ENCODE assay signal across 7 mouse cellular contexts in the genomic region with DNA sequence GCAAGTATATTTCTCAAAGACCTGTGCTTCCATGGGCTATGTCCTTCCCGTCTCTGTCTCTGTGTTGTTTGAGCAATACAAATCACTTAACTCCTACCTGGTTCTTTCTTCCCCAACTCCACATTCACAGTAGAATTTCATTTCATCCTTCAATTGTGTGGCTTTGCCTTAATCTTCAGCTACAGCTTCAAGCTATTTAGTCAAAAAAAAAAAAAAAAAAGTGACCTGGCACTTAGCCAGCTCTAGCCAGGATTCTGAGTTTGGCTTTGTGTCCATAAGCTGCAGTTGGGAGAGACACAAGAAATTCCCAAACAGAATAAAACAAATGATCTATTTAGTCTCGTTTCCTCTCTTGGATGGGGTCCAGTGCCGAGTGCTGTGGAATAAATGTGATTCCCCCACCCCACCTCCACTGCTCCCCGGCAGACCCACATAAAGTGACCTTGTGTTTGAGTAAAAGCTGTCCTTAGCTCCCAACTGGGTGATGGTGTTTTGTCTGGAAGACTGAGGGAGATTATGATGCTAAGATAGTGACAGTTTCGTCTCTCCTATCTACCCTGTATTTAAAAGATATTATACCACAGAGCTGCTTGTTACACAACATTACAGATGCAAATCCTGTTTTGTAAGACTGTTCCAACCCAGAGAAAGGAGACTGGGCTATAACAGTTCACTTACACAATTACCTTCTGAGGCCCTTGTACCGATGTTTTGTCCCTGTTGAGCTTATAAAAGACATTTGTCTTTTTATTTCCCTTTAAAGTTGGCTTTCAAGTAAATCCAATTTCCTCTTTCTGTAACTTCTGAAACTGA. TPM values are rescaled to one million over a fixed set of nuclear protein-coding genes. Genes with fewer than 3 reads are reported as not detected.
DNase-seq lines count a peak whose midpoint lies in the region; ATAC-seq and TF ChIP-seq lines count a peak whose summit lies in the region.

Gene Serpine2 (minus strand): TSS at position 51 of the 813 bp plus-strand sequence.

- peaks cover 37% of the 10 kb centered on the region for H3K4me1 ChIP-seq in embryonic facial prominence, embryonic 15.5 days
- peaks cover 4% of the 10 kb centered on the region for H3K4me1 ChIP-seq in heart, adult 2 months (ENCODE audit: control insufficient read depth, insufficient read depth, low read length)

- no peak for TF ChIP-seq POLR2A in heart, adult 2 months (IDR thresholded peaks at IDR 0.05; ENCODE audit: insufficient read depth, low read depth, low read length)

- no peaks in the 10 kb centered on the region for H3K36me3 ChIP-seq in embryonic facial prominence, embryonic 15.5 days
- no peaks in the 10 kb centered on the region for H3K36me3 ChIP-seq in heart, adult 2 months (ENCODE audit: control insufficient read depth, insufficient read depth, low read length)

- H3K27me3 ChIP-seq in embryonic facial prominence, embryonic 15.5 days, result no peaks in the 10 kb centered on the region
- peaks cover 4% of the 10 kb centered on the region for H3K27me3 ChIP-seq in heart, adult 2 months (ENCODE audit: control insufficient read depth, insufficient read depth, low read length)

- no peak for TF ChIP-seq CTCF in heart, adult 2 months (IDR thresholded peaks at IDR 0.05)

- TF ChIP-seq EP300 in heart, adult 2 months (IDR thresholded peaks at IDR 0.05; ENCODE audit: insufficient read depth, low read depth, low read length), result no peak

- H3K27ac ChIP-seq in embryonic facial prominence, embryonic 15.5 days (replicated peaks), result peak within 1 kb of the TSS; percentile 34
- H3K27ac ChIP-seq in heart, adult 2 months, result no peak within 1 kb of the TSS

- no peaks in the 10 kb centered on the region for H3K79me2 ChIP-seq in heart, adult 2 months (replicated peaks; ENCODE audit: control insufficient read depth, insufficient read depth, low read length)

- peak; percentile 43 for DNase-seq in retina, postnatal 1 day
- no peak for DNase-seq in retina, embryonic 14.5 days (ENCODE audit: low spot score)
- DNase-seq in heart, adult 2 months, result no peak
- peak; percentile 42 for DNase-seq in kidney, postnatal 10 days

- no peaks in the 10 kb centered on the region for H3K9me3 ChIP-seq in embryonic facial prominence, embryonic 15.5 days (replicated peaks)

- intact Hi-C loops in heart, adult 2 months (cut with DNase I), result no loop called here

- H3K9ac ChIP-seq in embryonic facial prominence, embryonic 15.5 days, result no peak within 1 kb of the TSS
- no peak within 1 kb of the TSS for H3K9ac ChIP-seq in heart, adult 2 months (ENCODE audit: low read depth, low read length)

- no peak within 1 kb of the TSS; the same call in 1 of the 2 replicates for H3K4me2 ChIP-seq in embryonic facial prominence, embryonic 15.5 days (replicated peaks)

- 17% methylated on average over 6 of the region's 6 CpGs for WGBS in embryonic facial prominence, embryonic 15.5 days
- WGBS in heart, adult 2 months, result 34% methylated on average over 6 of the region's 6 CpGs

- no peak for ATAC-seq in embryonic facial prominence, embryonic 15.5 days (ENCODE audit: insufficient number of reproducible peaks, low FRiP score, low TSS enrichment, low read depth)
- peak; percentile 66 for ATAC-seq in megakaryocyte progenitor cell, adult 5-6 weeks (replicated peaks; ENCODE audit: poor library complexity)
- no peak for ATAC-seq in megakaryocyte-erythroid progenitor cell, adult 5-6 weeks (replicated peaks; ENCODE audit: low FRiP score, low TSS enrichment, poor library complexity, severe bottlenecking)

- no peak within 1 kb of the TSS for H3K4me3 ChIP-seq in embryonic facial prominence, embryonic 15.5 days (replicated peaks)
- no peak within 1 kb of the TSS for H3K4me3 ChIP-seq in heart, adult 2 months

RNA-seq across cellular contexts. Expression of gene Serpine2, which starts in this region (rescaled TPM):
- polyA plus RNA-seq in embryonic facial prominence, embryonic 15.5 days (2015; fragmentation: Nextera tagmentation; extraction: Ambion mirVana), result 276 and 314 TPM in 2 replicates
- total RNA-seq in heart, adult 2 months (2021), result 10 to 100 TPM; 18.1 to 24.9 TPM
- polyA plus RNA-seq in heart, adult 2 months (2012; rRNA removed), result 28.4 and 40.6 TPM in 2 replicates
- total RNA-seq in megakaryocyte progenitor cell, adult 5-6 weeks (2015), result 36.3 and 39.6 TPM in 2 replicates
- total RNA-seq in megakaryocyte progenitor cell, adult 5-6 weeks (2017), result 30.8 and 37.8 TPM in 2 replicates
- 4.6 TPM in 1 of 2 replicates, not detected in the other for total RNA-seq in megakaryocyte-erythroid progenitor cell, adult 5-6 weeks (2014; fragmentation: Nextera tagmentation)
- 2.4 TPM in 1 of 2 replicates, not detected in the other for total RNA-seq in megakaryocyte-erythroid progenitor cell, adult 5-6 weeks (2017)

Comparison
In these comparisons a context has a peak if more than half of its experiments do, and no peak if none do; other contexts are left out.
1. DNase-seq: peak in retina, postnatal 1 day (single experiment) and kidney, postnatal 10 days (single experiment); none in retina, embryonic 14.5 days (single experiment) and heart, adult 2 months (0 of 2).